Comparison of ENCODE assay signal across 8 mouse cellular contexts in genomic region chr4:149979819-149980308, GRCm38 (mm10). TPM values are rescaled to one million over a fixed set of nuclear protein-coding genes. Genes with fewer than 3 reads are reported as not detected.
A peak's percentile ranks its signal among the peaks of the same experiment; 100 is the strongest.
DNase-seq lines count a peak whose midpoint lies in the region; ATAC-seq and TF ChIP-seq lines count a peak whose summit lies in the region.

No protein-coding gene starts in this region.

- H3K4me2 ChIP-seq in forebrain, postnatal 0 days (ENCODE audit: low read depth): peak overlapping the region; percentile 37
- peak overlapping the region; percentile 35 for H3K4me2 ChIP-seq in lung, embryonic 15.5 days

- no peak overlapping the region for H3K4me3 ChIP-seq in forebrain, postnatal 0 days (ENCODE audit: low read depth, low read length)
- no peak overlapping the region for H3K4me3 ChIP-seq in lung, embryonic 15.5 days

- ATAC-seq in forebrain, postnatal 0 days: peak; percentile 68
- peak; percentile 85 to 86 for ATAC-seq in hematopoietic stem cell, adult 5-6 weeks (replicated peaks in 1 of 2; ENCODE audit: insufficient read depth in 1 of 2, low FRiP score in 2 of 2, low TSS enrichment in 1 of 2, low read depth in 1 of 2, poor library complexity in 2 of 2, severe bottlenecking in 2 of 2)
- no peak; the same call in 1 of the 2 replicates for ATAC-seq in lung, embryonic 15.5 days (ENCODE audit: borderline replicate concordance, extremely low read depth, low FRiP score, low TSS enrichment)

- H3K27me3 ChIP-seq in forebrain, postnatal 0 days (ENCODE audit: insufficient read depth, low read length): no peaks in the 10 kb centered on the region
- no peaks in the 10 kb centered on the region for H3K27me3 ChIP-seq in lung, embryonic 15.5 days

- H3K36me3 ChIP-seq in forebrain, postnatal 0 days (ENCODE audit: insufficient read depth): 0 out of 2 replicates have a peak, but pooled peaks cover 3% of the 10 kb centered on the region
- peaks cover 24% of the 10 kb centered on the region for H3K36me3 ChIP-seq in lung, embryonic 15.5 days

- H3K9me3 ChIP-seq in forebrain, postnatal 0 days (ENCODE audit: low read length): no peaks in the 10 kb centered on the region
- no peaks in the 10 kb centered on the region for H3K9me3 ChIP-seq in lung, embryonic 15.5 days

- DNase-seq in MEL-GATA-1-ER (ENCODE audit: extremely low read depth, low read depth): peak; percentile 54
- peak; percentile 85 to 93 for DNase-seq in cerebellum, adult 18-20 months
- peak; percentile 91 for DNase-seq in forebrain, postnatal 0 days
- peak; percentile 83 for DNase-seq in layer of hippocampus, adult 9-10 months (ENCODE audit: low spot score)
- DNase-seq in ovary, adult 18-20 months (ENCODE audit: low spot score): peak; percentile 78
- DNase-seq in thymus, postnatal 14 days: peak; percentile 85

- H3K9ac ChIP-seq in forebrain, postnatal 0 days: no peak overlapping the region
- no peak overlapping the region for H3K9ac ChIP-seq in lung, embryonic 15.5 days

- 4% methylated on average over 12 of the region's 12 CpGs for WGBS in forebrain, postnatal 0 days
- WGBS in lung, embryonic 15.5 days: 4% methylated on average over 12 of the region's 12 CpGs

- TF ChIP-seq CTCF in forebrain, postnatal 0 days (IDR thresholded peaks at IDR 0.05; ENCODE audit: low read depth): peak; percentile 94

- H3K27ac ChIP-seq in forebrain, postnatal 0 days (ENCODE audit: low read depth, low read length): no peak overlapping the region
- no peak overlapping the region for H3K27ac ChIP-seq in lung, embryonic 15.5 days

- H3K4me1 ChIP-seq in forebrain, postnatal 0 days (ENCODE audit: insufficient read depth): 0 out of 2 replicates have a peak, but pooled peaks cover 6% of the 10 kb centered on the region
- peaks cover 27% of the 10 kb centered on the region for H3K4me1 ChIP-seq in lung, embryonic 15.5 days

RNA-seq across cellular contexts. Expression of gene Spsb1, which starts 25.0 kb away (rescaled TPM):
- total RNA-seq in forebrain, postnatal 0 days (2014; rRNA removed): 7.1 and 7.3 TPM in 2 replicates
- 5.8 and 6.2 TPM in 2 replicates for polyA plus RNA-seq in forebrain, postnatal 0 days (2015; fragmentation: Nextera tagmentation; extraction: Ambion mirVana)
- total RNA-seq in hematopoietic stem cell, adult 5-6 weeks (2017): 0.30 TPM in 1 of 2 replicates, not detected in the other
- polyA plus RNA-seq in lung, embryonic 15.5 days (2015; fragmentation: Nextera tagmentation; extraction: Ambion mirVana): 15.6 and 15.7 TPM in 2 replicates

RNA-seq across cellular contexts. Expression of gene H6pd, which starts 29.0 kb away (rescaled TPM):
- 6.5 and 8.4 TPM in 2 replicates for total RNA-seq in forebrain, postnatal 0 days (2014; rRNA removed)
- polyA plus RNA-seq in forebrain, postnatal 0 days (2015; fragmentation: Nextera tagmentation; extraction: Ambion mirVana): 1.7 and 3.1 TPM in 2 replicates
- 22.7 and 26.6 TPM in 2 replicates for total RNA-seq in hematopoietic stem cell, adult 5-6 weeks (2017)
- 25.0 and 29.3 TPM in 2 replicates for polyA plus RNA-seq in lung, embryonic 15.5 days (2015; fragmentation: Nextera tagmentation; extraction: Ambion mirVana)
